Mouse (Mus musculus): Measurements from ENCODE around the gene Mybbp1a. TPM values are rescaled to one million over a fixed set of nuclear protein-coding genes. Genes with fewer than 3 reads are reported as not detected.

The Mybbp1a gene
- total and polyA plus RNA-seq, 2 experiments from 2014 or later, result 38.0 to 52.4 TPM

- H3K9ac ChIP-seq, result no peak overlapping the region
These were observed 44.8 kb downstream of the Mybbp1a start for GRCm38 (mm10) chr11:72485960-72486359.

GRCm38 (mm10) chr11:72487171-72487570 is 46.0 kb downstream of the Mybbp1a start:
- no peak for TF ChIP-seq CTCF (IDR thresholded peaks at IDR 0.05; ENCODE audit: low read depth)
- no peaks in the 10 kb centered on the region for H3K36me3 ChIP-seq (ENCODE audit: insufficient read depth)
- WGBS, result 71% methylated on average over 5 of the region's 5 CpGs
- no peaks in the 10 kb centered on the region for H3K9me3 ChIP-seq (ENCODE audit: low read length)
- H3K4me1 ChIP-seq (ENCODE audit: insufficient read depth), result peaks cover 23% of the 10 kb centered on the region
- DNase-seq (no peak), ATAC-seq (no peak)
- no peak overlapping the region for H3K27ac ChIP-seq (ENCODE audit: low read depth, low read length)
- H3K27me3 ChIP-seq (ENCODE audit: insufficient read depth, low read length), result no peaks in the 10 kb centered on the region
- H3K4me2 ChIP-seq (ENCODE audit: low read depth), result peak overlapping the region; percentile 84; the same call in 1 of the 2 replicates
- H3K9ac ChIP-seq, result 0 out of 2 replicates have a peak overlapping the region, but pooled peaks have one; percentile 10
- H3K4me3 ChIP-seq (ENCODE audit: low read depth, low read length), result no peak overlapping the region

More at GRCm38 (mm10) chr11:72485960-72486359, 44.8 kb downstream of the Mybbp1a start:
- WGBS, result 72% methylated on average over 11 of the region's 11 CpGs
- ATAC-seq (no peak), DNase-seq (no peak)
- Histone ChIP-seq H3K27me3 (ENCODE audit: insufficient read depth, low read length) (no peaks in the 10 kb centered on the region), H3K4me3 (ENCODE audit: low read depth, low read length) (no peak overlapping the region), H3K9me3 (ENCODE audit: low read length) (no peaks in the 10 kb centered on the region), H3K4me2 (ENCODE audit: low read depth) (no peak overlapping the region), H3K27ac (ENCODE audit: low read depth, low read length) (no peak overlapping the region), H3K4me1 (ENCODE audit: insufficient read depth) (peaks cover 23% of the 10 kb centered on the region), H3K36me3 (ENCODE audit: insufficient read depth) (no peaks in the 10 kb centered on the region)
- no peak for TF ChIP-seq CTCF (IDR thresholded peaks at IDR 0.05; ENCODE audit: low read depth)

GRCm38 (mm10) chr11:72487739-72488138 is 46.6 kb downstream of the Mybbp1a start:
- Histone ChIP-seq H3K4me3 (ENCODE audit: low read depth, low read length) (peak overlapping the region; percentile 78), H3K9ac (0 out of 2 replicates have a peak overlapping the region, but pooled peaks have one; percentile 80), H3K27me3 (ENCODE audit: insufficient read depth, low read length) (no peaks in the 10 kb centered on the region), H3K36me3 (ENCODE audit: insufficient read depth) (no peaks in the 10 kb centered on the region), H3K4me1 (ENCODE audit: insufficient read depth) (peaks cover 23% of the 10 kb centered on the region), H3K9me3 (ENCODE audit: low read length) (no peaks in the 10 kb centered on the region), H3K4me2 (ENCODE audit: low read depth) (peak overlapping the region; percentile 84), H3K27ac (ENCODE audit: low read depth, low read length) (no peak overlapping the region)
- WGBS, result 87% methylated on average over 2 of the region's 2 CpGs
- ATAC-seq (no peak), DNase-seq (no peak)
- no peak for TF ChIP-seq CTCF (IDR thresholded peaks at IDR 0.05; ENCODE audit: low read depth)

- DNase-seq, result peak; percentile 90
- H3K9me3 ChIP-seq (ENCODE audit: low read length), result no peaks in the 10 kb centered on the region
- H3K4me3 ChIP-seq (ENCODE audit: low read depth, low read length), result peak overlapping the region; percentile 78
- H3K4me1 ChIP-seq (ENCODE audit: insufficient read depth), result peaks cover 23% of the 10 kb centered on the region
- peak overlapping the region; percentile 84 for H3K4me2 ChIP-seq (ENCODE audit: low read depth)
- WGBS, result 3% methylated on average over 38 of the region's 38 CpGs
- peak; percentile 81 for ATAC-seq
- H3K27me3 ChIP-seq (ENCODE audit: insufficient read depth, low read length), result no peaks in the 10 kb centered on the region
- peak; percentile 47 for TF ChIP-seq CTCF (IDR thresholded peaks at IDR 0.05; ENCODE audit: low read depth)
- H3K27ac ChIP-seq (ENCODE audit: low read depth, low read length), result peak overlapping the region; percentile 88
- H3K9ac ChIP-seq, result peak overlapping the region; percentile 80
- H3K36me3 ChIP-seq (ENCODE audit: insufficient read depth), result no peaks in the 10 kb centered on the region
These were observed 47.7 kb downstream of the Mybbp1a start for GRCm38 (mm10) chr11:72488753-72489271.

GRCm38 (mm10) chr11:72489397-72489796 is 48.2 kb downstream of the Mybbp1a start:
- Histone ChIP-seq H3K9me3 (ENCODE audit: low read length) (no peaks in the 10 kb centered on the region), H3K4me3 (ENCODE audit: low read depth, low read length) (peak overlapping the region; percentile 78), H3K4me1 (ENCODE audit: insufficient read depth) (peaks cover 23% of the 10 kb centered on the region), H3K27ac (ENCODE audit: low read depth, low read length) (peak overlapping the region; percentile 88), H3K27me3 (ENCODE audit: insufficient read depth, low read length) (no peaks in the 10 kb centered on the region), H3K4me2 (ENCODE audit: low read depth) (peak overlapping the region; percentile 84), H3K36me3 (ENCODE audit: insufficient read depth) (no peaks in the 10 kb centered on the region), H3K9ac (peak overlapping the region; percentile 80)
- ATAC-seq, result peak; percentile 3
- 1% methylated on average over 32 of the region's 42 CpGs for WGBS
- TF ChIP-seq CTCF (IDR thresholded peaks at IDR 0.05; ENCODE audit: low read depth), result no peak
- no peak for DNase-seq

- Histone ChIP-seq H3K4me3 (ENCODE audit: low read depth, low read length) (peak within 1 kb of the TSS; percentile 78), H3K4me1 (ENCODE audit: insufficient read depth) (peaks cover 19% of the 10 kb centered on the region), H3K9me3 (ENCODE audit: low read length) (no peaks in the 10 kb centered on the region), H3K4me2 (ENCODE audit: low read depth) (peak within 1 kb of the TSS; percentile 84), H3K27ac (ENCODE audit: low read depth, low read length) (peak within 1 kb of the TSS; percentile 88), H3K9ac (peak within 1 kb of the TSS; percentile 80), H3K36me3 (ENCODE audit: insufficient read depth) (no peaks in the 10 kb centered on the region), H3K27me3 (ENCODE audit: insufficient read depth, low read length) (no peaks in the 10 kb centered on the region)
- 4% methylated on average over 39 of the region's 42 CpGs for WGBS
- peak; percentile 72 for TF ChIP-seq CTCF (IDR thresholded peaks at IDR 0.05; ENCODE audit: low read depth)
- DNase-seq (peak; percentile 94), ATAC-seq (peak; percentile 86)
These were observed 48.7 kb downstream of the Mybbp1a start, which contains the start of gene Spns2 for GRCm38 (mm10) chr11:72489881-72490301. TSS of gene Spns2 (minus strand) at chr11:72489904.

- H3K27me3 ChIP-seq (ENCODE audit: insufficient read depth, low read length), result no peaks in the 10 kb centered on the region
- H3K4me1 ChIP-seq (ENCODE audit: insufficient read depth), result peaks cover 9% of the 10 kb centered on the region
- H3K36me3 ChIP-seq (ENCODE audit: insufficient read depth), result no peaks in the 10 kb centered on the region
- 56% methylated on average over 15 of the region's 15 CpGs for WGBS
- no peak overlapping the region; the same call in 1 of the 2 replicates for H3K27ac ChIP-seq (ENCODE audit: low read depth, low read length)
- no peak for ATAC-seq
- H3K4me3 ChIP-seq (ENCODE audit: low read depth, low read length), result no peak overlapping the region
- no peaks in the 10 kb centered on the region for H3K9me3 ChIP-seq (ENCODE audit: low read length)
- H3K4me2 ChIP-seq (ENCODE audit: low read depth), result no peak overlapping the region
- no peak overlapping the region for H3K9ac ChIP-seq
- DNase-seq, result peak; percentile 33
- TF ChIP-seq CTCF (IDR thresholded peaks at IDR 0.05; ENCODE audit: low read depth), result no peak
These were observed 50.2 kb downstream of the Mybbp1a start for GRCm38 (mm10) chr11:72491130-72491960.

Data from forebrain, postnatal 0 days (tissue).